Mouse (Mus musculus) hindlimb bud, embryonic 11.5 days (tissue): ENCODE measurements around the gene Inf2.

Experiments
- DNase-seq: peaks from one replicate; pipeline ENCODE4 v3.0.0-alpha.2; 2012; ENCODE audit warnings: low read depth, low spot score; ENCODE audit errors: extremely low spot score

Gene Inf2

GRCm38 (mm10) chr12:112588426-112589256 is at the start of gene Inf2:
Gene Inf2, plus strand, starts transcription at chr12:112588784.
- DNase-seq: no peak

GRCm38 (mm10) chr12:112539466-112539965 is 49.1 kb upstream of the Inf2 start:
- no peak for DNase-seq

GRCm38 (mm10) chr12:112540321-112540720 is 48.3 kb upstream of the Inf2 start:
- DNase-seq: no peak

- DNase-seq: no peak
These were observed 47.0 kb upstream of the Inf2 start for GRCm38 (mm10) chr12:112541483-112542091.

- DNase-seq: no peak
These were observed 46.2 kb upstream of the Inf2 start for GRCm38 (mm10) chr12:112542257-112542919.

- DNase-seq: peak; percentile 62
These were observed 45.7 kb upstream of the Inf2 start for GRCm38 (mm10) chr12:112542920-112543300.

GRCm38 (mm10) chr12:112543941-112544340 is 44.6 kb upstream of the Inf2 start:
- no peak for DNase-seq

GRCm38 (mm10) chr12:112544946-112545701 is 43.5 kb upstream of the Inf2 start:
- DNase-seq: no peak

GRCm38 (mm10) chr12:112546110-112546509 is 42.5 kb upstream of the Inf2 start:
- no peak for DNase-seq

- DNase-seq: no peak
These were observed 39.3 kb upstream of the Inf2 start for GRCm38 (mm10) chr12:112549287-112549686.

- peak; percentile 72 for DNase-seq
These were observed 36.7 kb upstream of the Inf2 start for GRCm38 (mm10) chr12:112551861-112552375.

- DNase-seq: no peak
These were observed 36.1 kb upstream of the Inf2 start for GRCm38 (mm10) chr12:112552520-112552919.

GRCm38 (mm10) chr12:112554900-112555299 is 33.7 kb upstream of the Inf2 start:
- DNase-seq: no peak

- no peak for DNase-seq
These were observed 32.0 kb upstream of the Inf2 start for GRCm38 (mm10) chr12:112556531-112557060.

GRCm38 (mm10) chr12:112557219-112557618 is 31.4 kb upstream of the Inf2 start:
- DNase-seq: no peak

- DNase-seq: no peak
These were observed 29.4 kb upstream of the Inf2 start for GRCm38 (mm10) chr12:112559231-112559630.

- DNase-seq: no peak
These were observed 28.9 kb upstream of the Inf2 start for GRCm38 (mm10) chr12:112559671-112560070.

GRCm38 (mm10) chr12:112560176-112560797 is 28.3 kb upstream of the Inf2 start:
- no peak for DNase-seq

GRCm38 (mm10) chr12:112561163-112561562 is 27.4 kb upstream of the Inf2 start:
- no peak for DNase-seq

GRCm38 (mm10) chr12:112562462-112562861 is 26.1 kb upstream of the Inf2 start:
- DNase-seq: no peak
